Mouse (Mus musculus) CH12.LX (cell line): ENCODE data around the gene Hebp1. TPM values are rescaled to one million over a fixed set of nuclear protein-coding genes. Genes with fewer than 3 reads are reported as not detected.

Source experiments
- DNase-seq: peaks from one replicate; pipeline ENCODE4 v3.0.0-alpha.2; 2013; ENCODE audit errors: extremely low read depth
- H3K27ac ChIP-seq: 2 replicates; pipeline ENCODE4 v1.5.1; 2012; ENCODE audit warnings: low read depth, mild to moderate bottlenecking, control low read depth, moderate library complexity; ENCODE audit not compliant: insufficient read depth
- H3K27me3 ChIP-seq: replicated peaks from 2 replicates; pipeline ENCODE3; 2012; ENCODE audit warnings: inconsistent platforms
- H3K36me3 ChIP-seq, 2 experiments: replicated peaks in 1 of 2; 2 replicates each; pipeline versions ENCODE3 to v1.6.1; 2012; ENCODE audit warnings: inconsistent platforms in 1 of 2, low read length in 1 of 2, mild to moderate bottlenecking in 1 of 2, mixed read lengths in 1 of 2, moderate library complexity in 1 of 2; ENCODE audit not compliant: control insufficient read depth in 1 of 2, insufficient read depth in 1 of 2
- H3K4me1 ChIP-seq, 2 experiments: 2 replicates each; pipeline ENCODE4 v1.6.1; 2012; ENCODE audit warnings: inconsistent platforms in 1 of 2, moderate library complexity in 1 of 2; ENCODE audit not compliant: insufficient read depth in 2 of 2, control insufficient read depth in 1 of 2
- H3K4me2 ChIP-seq: 2 replicates; pipeline ENCODE4 v1.6.1; 2012; ENCODE audit warnings: low read depth, mild to moderate bottlenecking, control low read depth; ENCODE audit not compliant: poor library complexity, insufficient read depth, severe bottlenecking
- H3K4me3 ChIP-seq, 3 experiments: fragments of 150-350 bp in 1 of 3; sonication (generic) in 1 of 3; replicated peaks in 1 of 3; 2 replicates each; pipeline versions ENCODE3 to v1.5.1; 2011 to 2012; ENCODE audit warnings: low read depth in 2 of 3, low read length in 2 of 3, mild to moderate bottlenecking in 2 of 3, moderate library complexity in 2 of 3, control low read depth in 1 of 3, improper control_type of control experiment in 1 of 3, inconsistent platforms in 1 of 3, mixed read lengths in 1 of 3; ENCODE audit not compliant: poor library complexity in 1 of 3
- H3K79me2 ChIP-seq: replicated peaks from 2 replicates; pipeline ENCODE4 v1.6.1; 2012; ENCODE audit warnings: mild to moderate bottlenecking, moderate library complexity; ENCODE audit not compliant: control insufficient read depth, poor library complexity, insufficient read depth, severe bottlenecking; ENCODE audit errors: extremely low read depth
- H3K9ac ChIP-seq: 2 replicates; pipeline ENCODE4 v1.6.1; 2012; ENCODE audit warnings: low read depth, mild to moderate bottlenecking, control low read depth, moderate library complexity; ENCODE audit not compliant: insufficient read depth
- H3K9me3 ChIP-seq: replicated peaks from 2 replicates; pipeline ENCODE3; 2012; ENCODE audit warnings: low read length, inconsistent platforms, mixed read lengths
- EP300 ChIP-seq: IDR thresholded peaks from 2 replicates; pipeline ENCODE4 v1.6.1; 2011; ENCODE audit warnings: low read length, improper control_type of control experiment
- JUN ChIP-seq: IDR thresholded peaks from 2 replicates; pipeline ENCODE4 v1.6.1; 2011; ENCODE audit warnings: low read depth, mild to moderate bottlenecking, low read length, improper control_type of control experiment, moderate library complexity; ENCODE audit not compliant: insufficient read depth
- MAFK ChIP-seq: IDR thresholded peaks from 2 replicates; pipeline ENCODE4 v1.6.1; 2011; ENCODE audit warnings: low read length, improper control_type of control experiment; ENCODE audit not compliant: insufficient replicate concordance
- MAX ChIP-seq: IDR thresholded peaks from 2 replicates; pipeline ENCODE4 v1.6.1; 2011; ENCODE audit warnings: low read length, improper control_type of control experiment
- MAZ ChIP-seq: IDR thresholded peaks from 2 replicates; pipeline ENCODE4 v1.6.1; 2012; ENCODE audit warnings: low read depth, mild to moderate bottlenecking, inconsistent platforms, low read length, improper control_type of control experiment, moderate library complexity
- MXI1 ChIP-seq: IDR thresholded peaks from 2 replicates; pipeline ENCODE4 v1.6.1; 2011; ENCODE audit warnings: mild to moderate bottlenecking, low read depth, low read length, improper control_type of control experiment
- MYC ChIP-seq: IDR thresholded peaks from 2 replicates; pipeline ENCODE4 v1.6.1; 2011; ENCODE audit warnings: low read depth, mild to moderate bottlenecking, improper control_type of control experiment, low read length
- NELFE ChIP-seq: IDR thresholded peaks from 2 replicates; pipeline ENCODE4 v1.6.1; 2011; ENCODE audit warnings: low read depth, low read length, improper control_type of control experiment
- NRF1 ChIP-seq: IDR thresholded peaks from 2 replicates; pipeline ENCODE4 v1.6.1; 2014; ENCODE audit warnings: low read depth, mild to moderate bottlenecking, inconsistent platforms, low read length, improper control_type of control experiment, moderate library complexity
- PAX5 ChIP-seq: IDR thresholded peaks from 2 replicates; pipeline ENCODE4 v1.6.1; 2012; ENCODE audit warnings: low read length, inconsistent platforms, mixed read lengths
- POLR2A ChIP-seq: IDR thresholded peaks from 2 replicates; pipeline ENCODE4 v1.6.1; 2011; ENCODE audit warnings: low read depth, mild to moderate bottlenecking, improper control_type of control experiment, low read length
- POLR2AphosphoS2 ChIP-seq: IDR thresholded peaks from 2 replicates; pipeline ENCODE4 v1.6.1; 2011; ENCODE audit warnings: low read depth, low read length, improper control_type of control experiment
- RAD21 ChIP-seq: IDR thresholded peaks from 2 replicates; pipeline ENCODE4 v1.6.1; 2011; ENCODE audit warnings: low read depth, mild to moderate bottlenecking, low read length, improper control_type of control experiment, moderate library complexity
- SIN3A ChIP-seq: IDR thresholded peaks from 2 replicates; pipeline ENCODE4 v1.6.1; 2012; ENCODE audit warnings: low read length, improper control_type of control experiment, inconsistent platforms
- SMC3 ChIP-seq: IDR thresholded peaks from 2 replicates; pipeline ENCODE4 v1.6.1; 2011; ENCODE audit warnings: low read depth, low read length, improper control_type of control experiment
- TBP ChIP-seq: conservative IDR thresholded peaks from 2 replicates; pipeline ENCODE4 v1.6.1; 2011; ENCODE audit warnings: low read depth, low read length, improper control_type of control experiment
- TCF12 ChIP-seq: IDR thresholded peaks from 2 replicates; pipeline ENCODE4 v1.6.1; 2014; ENCODE audit warnings: low read depth, mild to moderate bottlenecking, inconsistent platforms, low read length, improper control_type of control experiment
- ZC3H11A ChIP-seq: IDR thresholded peaks from 2 replicates; pipeline ENCODE4 v1.6.1; 2012; ENCODE audit warnings: low read depth, mild to moderate bottlenecking, inconsistent platforms, low read length, improper control_type of control experiment
- ZKSCAN1 ChIP-seq: IDR thresholded peaks from 2 replicates; pipeline ENCODE4 v1.6.1; 2012; ENCODE audit warnings: low read depth, inconsistent platforms, low read length, improper control_type of control experiment, borderline replicate concordance
- ZMIZ1 ChIP-seq: IDR thresholded peaks from 2 replicates; pipeline ENCODE4 v1.6.1; 2012; ENCODE audit warnings: low read depth, mild to moderate bottlenecking, inconsistent platforms, low read length, improper control_type of control experiment
- dilution Hi-C: fragments of 300-500 bp; cut with MboI; formaldehyde crosslinking; loops from 2 replicates; pipeline ENCODE4 v1.14.3; 2020; ENCODE audit warnings: low sequenced_read_pairs; ENCODE audit not compliant: extremely low pct_unique_long_range_greater_than_20kb, extremely low pct_ligation_motif_present
- in situ Hi-C: fragments of 300-500 bp; cut with MboI; formaldehyde crosslinking; loops from 3 replicates; pipeline ENCODE4 v1.14.3; 2019; ENCODE audit warnings: low sequenced_read_pairs, low pct_ligation_motif_present, low pct_unique_long_range_greater_than_20kb, mixed read lengths
- polyA plus RNA-seq: library from polyadenylated mRNA; unstranded; fragments of >175 nt; gene quantifications from 2 replicates; pipeline ENCODE4 v1.2.1, GENCODE M21; 2012; ENCODE audit warnings: low read depth; ENCODE audit not compliant: insufficient read length
- total RNA-seq, 2 experiments: library from RNA; depleted of rRNA; stranded (reverse); fragments of 300-350 nt in 1 of 2; fragments of >200 nt in 1 of 2; gene quantifications; 2 replicates each; pipeline ENCODE4 v1.2.3; 2012 to 2014

Gene Hebp1
- total and polyA plus RNA-seq, 3 experiments: not detected

DNA sequence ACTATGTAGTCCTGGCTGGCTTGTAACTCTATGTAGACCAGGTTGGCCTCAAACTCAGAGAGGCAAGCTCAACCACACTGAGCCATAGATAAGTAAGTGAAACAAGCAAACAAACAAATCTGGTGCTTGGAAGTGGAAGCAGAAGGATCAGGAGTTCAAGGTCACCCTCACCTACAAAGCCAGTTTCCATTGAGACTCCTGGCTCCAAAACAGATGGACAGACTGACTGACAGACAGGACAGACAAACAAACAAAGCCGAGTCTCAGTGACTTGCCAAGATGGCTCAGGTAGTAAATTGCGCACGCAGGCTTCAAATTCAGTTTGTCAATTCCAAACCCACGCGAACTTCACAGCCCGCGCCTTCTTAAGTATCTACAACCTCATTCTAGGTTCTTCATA, 376 bp downstream of the Hebp1 start:
- in situ Hi-C loops (no loop called here), dilution Hi-C loops (no loop called here)
- TF ChIP-seq NRF1 (no peak), TCF12 (no peak), POLR2A (no peak), MAZ (no peak), JUN (no peak), ZMIZ1 (no peak), MAFK (no peak), RAD21 (no peak), PAX5 (no peak), MAX (no peak)
- no peaks in the 10 kb centered on the region for H3K36me3 ChIP-seq
- peaks cover 0 to 30% of the 10 kb centered on the region in 2 experiments; a peak in 2 of 4 replicates for H3K4me1 ChIP-seq
- no peak overlapping the region for H3K9ac ChIP-seq
- no peaks in the 10 kb centered on the region for H3K79me2 ChIP-seq
- no peaks in the 10 kb centered on the region for H3K9me3 ChIP-seq
- no peak overlapping the region for H3K4me2 ChIP-seq
- no peak overlapping the region for H3K4me3 ChIP-seq
- no peak overlapping the region for H3K27ac ChIP-seq
- H3K27me3 ChIP-seq: no peaks in the 10 kb centered on the region
- DNase-seq: no peak

- Histone ChIP-seq H3K4me3 (no peak overlapping the region), H3K27ac (no peak overlapping the region), H3K9ac (no peak overlapping the region), H3K4me2 (no peak overlapping the region), H3K9me3 (no peaks in the 10 kb centered on the region), H3K36me3 (no peaks in the 10 kb centered on the region), H3K79me2 (no peaks in the 10 kb centered on the region), H3K4me1 (peaks cover 0 to 37% of the 10 kb centered on the region in 2 experiments; a peak in 2 of 4 replicates), H3K27me3 (no peaks in the 10 kb centered on the region)
- TF ChIP-seq SMC3: no peak
- no peak for TF ChIP-seq MXI1
- no peak for TF ChIP-seq NELFE
- TF ChIP-seq TBP: no peak
- no peak for TF ChIP-seq PAX5
- no peak for TF ChIP-seq ZC3H11A
- TF ChIP-seq RAD21: no peak
- TF ChIP-seq POLR2AphosphoS2: no peak
- in situ Hi-C loops (no loop called here), dilution Hi-C loops (no loop called here)
- DNase-seq: no peak
Observed at GRCm38 (mm10) chr6:135196707-135197106, 1.1 kb downstream of the Hebp1 start.

DNA sequence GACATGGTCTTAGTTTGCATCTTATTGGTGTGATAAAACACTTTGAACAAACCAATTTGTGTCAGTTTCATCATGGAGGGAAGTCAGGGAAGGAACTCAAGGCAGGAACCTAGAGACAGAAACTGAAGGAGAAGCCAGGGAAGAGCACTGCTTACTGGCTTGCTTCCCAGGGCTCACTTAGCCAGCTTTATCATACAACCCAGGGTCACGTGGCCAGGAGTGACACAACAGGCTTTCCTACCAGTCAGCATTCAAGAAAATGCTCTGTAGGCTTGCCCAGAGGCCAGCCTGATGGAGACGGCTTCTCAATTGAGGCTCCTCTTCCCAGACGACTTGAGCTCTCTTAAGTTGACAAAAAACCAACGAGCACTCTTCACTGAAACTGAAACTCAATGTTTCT, 2.9 kb downstream of the Hebp1 start:
- TF ChIP-seq MYC (no peak), ZKSCAN1 (no peak), SIN3A (no peak), JUN (no peak), EP300 (no peak)
- Histone ChIP-seq H3K27ac (no peak overlapping the region), H3K4me3 (no peak overlapping the region), H3K4me1 (peaks cover 0 to 46% of the 10 kb centered on the region in 2 experiments; a peak in 2 of 4 replicates), H3K4me2 (no peak overlapping the region), H3K36me3 (no peaks in the 10 kb centered on the region), H3K27me3 (no peaks in the 10 kb centered on the region), H3K79me2 (no peaks in the 10 kb centered on the region), H3K9ac (no peak overlapping the region), H3K9me3 (no peaks in the 10 kb centered on the region)
- dilution Hi-C loops (no loop called here), in situ Hi-C loops (no loop called here)
- DNase-seq: no peak
